Mouse (Mus musculus): ENCODE results near the gene Zfp691.
A peak's percentile ranks its signal among the peaks of the same experiment; 100 is the strongest.

DNA sequence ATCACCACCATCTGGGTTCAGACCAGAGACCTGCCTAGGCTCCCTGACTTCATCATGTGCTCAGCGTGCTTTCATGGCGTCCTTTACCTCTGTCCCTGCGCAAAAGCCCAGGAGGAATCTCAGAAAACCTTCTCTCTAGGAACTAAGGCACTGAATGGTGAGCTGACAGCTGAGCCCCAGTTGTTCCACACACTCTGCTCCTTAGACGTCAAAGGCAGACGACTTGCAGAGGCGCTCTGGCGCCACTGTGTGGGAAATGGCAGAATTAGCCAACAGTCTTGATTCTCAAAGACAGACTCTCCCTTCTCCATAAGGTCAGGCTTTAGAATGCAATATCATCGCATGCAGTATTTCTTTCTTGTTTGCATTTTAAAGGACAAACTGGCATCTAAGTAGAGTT lies 30.7 kb upstream of the Zfp691 start:
- peak; percentile 98 for TF ChIP-seq CTCF (IDR thresholded peaks at IDR 0.05; ENCODE audit: low read depth)
- TF ChIP-seq EP300 (IDR thresholded peaks at IDR 0.05; ENCODE audit: low read depth) = no peak

Measured in liver, postnatal 0 days (tissue).